Mouse (Mus musculus): ENCODE measurements around the gene Mtif3. TPM values are rescaled to one million over a fixed set of nuclear protein-coding genes. Genes with fewer than 3 reads are reported as not detected.

Mtif3 gene
- total and polyA plus RNA-seq, 3 experiments, result 15.2 to 26.7 (median 25.6) TPM

GRCm38 (mm10) chr5:146963937-146964278 lies 308 bp upstream of the Mtif3 start:
- H3K9me3 ChIP-seq (replicated peaks; ENCODE audit: low read length), result no peaks in the 10 kb centered on the region
- peaks cover 8% of the 10 kb centered on the region for H3K79me2 ChIP-seq (replicated peaks; ENCODE audit: control insufficient read depth, extremely low read depth, insufficient read depth, poor library complexity, severe bottlenecking)
- H3K36me3 ChIP-seq (replicated peaks in 1 of 2; ENCODE audit: control insufficient read depth in 1 of 2, insufficient read depth in 1 of 2, low read length in 1 of 2), result peaks cover 8 to 27% of the 10 kb centered on the region in 2 experiments
- H3K27ac ChIP-seq (ENCODE audit: insufficient read depth, low read depth), result no peak overlapping the region
- in situ Hi-C loops (cut with MboI; ENCODE audit: low pct_ligation_motif_present, low pct_unique_long_range_greater_than_20kb, low sequenced_read_pairs), result no loop called here
- peak overlapping the region in 2 of 3 experiments; percentile 93 to 94 for H3K4me3 ChIP-seq (replicated peaks in 1 of 3; ENCODE audit: low read depth in 2 of 3, low read length in 2 of 3, poor library complexity in 1 of 3)
- H3K4me2 ChIP-seq (ENCODE audit: insufficient read depth, low read depth, poor library complexity, severe bottlenecking), result peak overlapping the region; percentile 32; the same call in 1 of the 2 replicates
- dilution Hi-C loops (cut with MboI; ENCODE audit: extremely low pct_ligation_motif_present, extremely low pct_unique_long_range_greater_than_20kb, low sequenced_read_pairs), result no loop called here
- no peaks in the 10 kb centered on the region for H3K27me3 ChIP-seq (replicated peaks)
- peak overlapping the region; percentile 35; the same call in 1 of the 2 replicates for H3K9ac ChIP-seq (ENCODE audit: insufficient read depth, low read depth)
- TF ChIP-seq ZC3H11A (IDR thresholded peaks at IDR 0.05; ENCODE audit: low read depth, low read length) (no peak), MAZ (IDR thresholded peaks at IDR 0.05; ENCODE audit: low read depth, low read length) (0 out of 2 replicates have a peak, but pooled peaks have one; percentile 27), POLR2AphosphoS2 (IDR thresholded peaks at IDR 0.05; ENCODE audit: low read depth, low read length) (no peak), MXI1 (IDR thresholded peaks at IDR 0.05; ENCODE audit: low read depth, low read length) (no peak), ZNF384 (IDR thresholded peaks at IDR 0.05; ENCODE audit: low read depth, low read length) (peak; percentile 100; the same call in 1 of the 2 replicates), MYC (IDR thresholded peaks at IDR 0.05; ENCODE audit: low read depth, low read length) (no peak), HCFC1 (IDR thresholded peaks at IDR 0.05; ENCODE audit: low read depth, low read length) (no peak), IRF4 (IDR thresholded peaks at IDR 0.05; ENCODE audit: low read depth, low read length) (no peak), PAX5 (IDR thresholded peaks at IDR 0.05; ENCODE audit: low read length) (no peak), RAD21 (IDR thresholded peaks at IDR 0.05; ENCODE audit: low read depth, low read length) (no peak), JUND (conservative IDR thresholded peaks at IDR 0.05; ENCODE audit: low read depth, low read length) (no peak)
- H3K4me1 ChIP-seq (ENCODE audit: control insufficient read depth in 1 of 2, insufficient read depth in 2 of 2), result peaks cover 5 to 21% of the 10 kb centered on the region in 2 experiments
- no peak for DNase-seq (ENCODE audit: extremely low read depth)

GRCm38 (mm10) chr5:146956678-146957077 lies 6.9 kb downstream of the Mtif3 start:
- no peak overlapping the region for H3K4me2 ChIP-seq (ENCODE audit: insufficient read depth, low read depth, poor library complexity, severe bottlenecking)
- H3K4me3 ChIP-seq (replicated peaks in 1 of 3; ENCODE audit: low read depth in 2 of 3, low read length in 2 of 3, poor library complexity in 1 of 3), result no peak overlapping the region
- no peaks in the 10 kb centered on the region for H3K9me3 ChIP-seq (replicated peaks; ENCODE audit: low read length)
- dilution Hi-C loops (cut with MboI; ENCODE audit: extremely low pct_ligation_motif_present, extremely low pct_unique_long_range_greater_than_20kb, low sequenced_read_pairs) (no loop called here), in situ Hi-C loops (cut with MboI; ENCODE audit: low pct_ligation_motif_present, low pct_unique_long_range_greater_than_20kb, low sequenced_read_pairs) (no loop called here)
- peaks cover 75 to 97% of the 10 kb centered on the region in 2 experiments for H3K36me3 ChIP-seq (replicated peaks in 1 of 2; ENCODE audit: control insufficient read depth in 1 of 2, insufficient read depth in 1 of 2, low read length in 1 of 2)
- TF ChIP-seq ZKSCAN1 (IDR thresholded peaks at IDR 0.05; ENCODE audit: borderline replicate concordance, low read depth, low read length) (no peak), GABPA (IDR thresholded peaks at IDR 0.05; ENCODE audit: insufficient replicate concordance, low read depth, low read length) (no peak), TCF12 (IDR thresholded peaks at IDR 0.05; ENCODE audit: low read depth, low read length) (no peak), MYC (IDR thresholded peaks at IDR 0.05; ENCODE audit: low read depth, low read length) (no peak), NELFE (IDR thresholded peaks at IDR 0.05; ENCODE audit: low read depth, low read length) (no peak), RAD21 (IDR thresholded peaks at IDR 0.05; ENCODE audit: low read depth, low read length) (no peak), ETS1 (conservative IDR thresholded peaks at IDR 0.05; ENCODE audit: low read depth, low read length) (no peak), MAFK (IDR thresholded peaks at IDR 0.05; ENCODE audit: insufficient replicate concordance, low read length) (no peak)
- no peak overlapping the region for H3K9ac ChIP-seq (ENCODE audit: insufficient read depth, low read depth)
- H3K4me1 ChIP-seq (ENCODE audit: control insufficient read depth in 1 of 2, insufficient read depth in 2 of 2), result peaks cover 2 to 5% of the 10 kb centered on the region in 2 experiments; a peak in 1 of 4 replicates
- no peak overlapping the region for H3K27ac ChIP-seq (ENCODE audit: insufficient read depth, low read depth)
- DNase-seq (ENCODE audit: extremely low read depth), result no peak
- 0 out of 2 replicates have a peak, but pooled peaks cover 2% of the 10 kb centered on the region for H3K79me2 ChIP-seq (replicated peaks; ENCODE audit: control insufficient read depth, extremely low read depth, insufficient read depth, poor library complexity, severe bottlenecking)
- H3K27me3 ChIP-seq (replicated peaks), result no peaks in the 10 kb centered on the region
